In genomic region chr10:21242471-21243231, GRCm38 (mm10) we compare ENCODE assay signal across 22 mouse cellular contexts. TPM values are rescaled to one million over a fixed set of nuclear protein-coding genes. Genes with fewer than 3 reads are reported as not detected.
DNase-seq lines count a peak whose midpoint lies in the region; ATAC-seq and TF ChIP-seq lines count a peak whose summit lies in the region.
"Had no signal": no experiment of that assay in that cellular context is flagged by ENCODE, and none has a peak within 500 bp of the region (broad histone marks: within the 10 kb centered on the region; RNA-seq: fewer than 3 reads in every experiment).

No protein-coding gene starts in this region.

- no peaks in the 10 kb centered on the region for H3K27me3 ChIP-seq in liver, embryonic 11.5 days (replicated peaks; ENCODE audit: control insufficient read depth, insufficient read depth, low read length)
- H3K27me3 ChIP-seq in liver, embryonic 12.5 days (replicated peaks) = no peaks in the 10 kb centered on the region
- no peaks in the 10 kb centered on the region for H3K27me3 ChIP-seq in liver, embryonic 15.5 days
- no peaks in the 10 kb centered on the region for H3K27me3 ChIP-seq in lung, postnatal 0 days (replicated peaks; ENCODE audit: insufficient read depth, low read length)
- H3K27me3 ChIP-seq: forebrain, embryonic 13.5 days; heart, embryonic 13.5 days; hindbrain, embryonic 12.5 days; hindbrain, embryonic 15.5 days had no signal

- no peaks in the 10 kb centered on the region for H3K36me3 ChIP-seq in liver, embryonic 11.5 days (ENCODE audit: control insufficient read depth, insufficient read depth, low read length)
- no peaks in the 10 kb centered on the region for H3K36me3 ChIP-seq in liver, embryonic 12.5 days
- H3K36me3 ChIP-seq in liver, embryonic 15.5 days (replicated peaks) = no peaks in the 10 kb centered on the region
- H3K36me3 ChIP-seq in lung, postnatal 0 days (ENCODE audit: insufficient read depth, low read length) = no peaks in the 10 kb centered on the region
- H3K36me3 ChIP-seq: forebrain, embryonic 10.5 days; heart, embryonic 10.5 days; heart, embryonic 13.5 days; hindbrain, embryonic 12.5 days; hindbrain, embryonic 15.5 days had no signal

- H3K9ac ChIP-seq in liver, embryonic 11.5 days (ENCODE audit: low read depth, low read length) = no peak overlapping the region
- H3K9ac ChIP-seq in liver, embryonic 12.5 days = no peak overlapping the region
- H3K9ac ChIP-seq in liver, embryonic 15.5 days = no peak overlapping the region
- no peak overlapping the region for H3K9ac ChIP-seq in lung, postnatal 0 days (replicated peaks; ENCODE audit: low read depth)
- H3K9ac ChIP-seq: forebrain, embryonic 13.5 days; heart, embryonic 13.5 days; hindbrain, embryonic 12.5 days; hindbrain, embryonic 15.5 days had no signal

- no peak overlapping the region for H3K4me3 ChIP-seq in liver, embryonic 11.5 days (ENCODE audit: low read depth, low read length)
- H3K4me3 ChIP-seq in liver, embryonic 12.5 days = no peak overlapping the region
- H3K4me3 ChIP-seq in liver, embryonic 15.5 days (replicated peaks) = no peak overlapping the region
- H3K4me3 ChIP-seq in lung, postnatal 0 days (ENCODE audit: low read depth, low read length) = no peak overlapping the region
- H3K4me3 ChIP-seq: forebrain, embryonic 10.5 days; forebrain, embryonic 13.5 days; heart, adult 2 months; heart, embryonic 10.5 days; heart, embryonic 13.5 days; hindbrain, embryonic 12.5 days; hindbrain, embryonic 15.5 days had no signal

- 81% methylated on average over 16 of the region's 16 CpGs for WGBS in liver, embryonic 11.5 days
- 78% methylated on average over 16 of the region's 16 CpGs for WGBS in liver, embryonic 12.5 days (ENCODE audit: insufficient replicate concordance)
- WGBS in liver, embryonic 15.5 days (ENCODE audit: insufficient replicate concordance) = 75% methylated on average over 16 of the region's 16 CpGs
- 81% methylated on average over 16 of the region's 16 CpGs for WGBS in lung, postnatal 0 days

- TF ChIP-seq EP300 in lung, postnatal 0 days (IDR thresholded peaks at IDR 0.05) = no peak

- peaks cover 18% of the 10 kb centered on the region; the same call in 1 of the 2 replicates for H3K4me1 ChIP-seq in liver, embryonic 11.5 days (replicated peaks; ENCODE audit: control insufficient read depth, insufficient read depth, low read length)
- H3K4me1 ChIP-seq in liver, embryonic 12.5 days = peaks cover 69% of the 10 kb centered on the region
- peaks cover 52% of the 10 kb centered on the region for H3K4me1 ChIP-seq in liver, embryonic 15.5 days (replicated peaks)
- no peaks in the 10 kb centered on the region for H3K4me1 ChIP-seq in lung, postnatal 0 days (ENCODE audit: insufficient read depth, low read depth, low read length)
- H3K4me1 ChIP-seq: forebrain, embryonic 10.5 days; forebrain, embryonic 13.5 days; heart, embryonic 10.5 days; heart, embryonic 13.5 days; hindbrain, embryonic 12.5 days; hindbrain, embryonic 15.5 days had no signal

- peak overlapping the region; percentile 65 for H3K27ac ChIP-seq in liver, embryonic 11.5 days (ENCODE audit: low read depth, low read length)
- peak overlapping the region; percentile 87 for H3K27ac ChIP-seq in liver, embryonic 12.5 days
- peak overlapping the region; percentile 87 for H3K27ac ChIP-seq in liver, embryonic 15.5 days (replicated peaks)
- H3K27ac ChIP-seq in lung, postnatal 0 days (ENCODE audit: low read length) = no peak overlapping the region
- H3K27ac ChIP-seq: forebrain, embryonic 10.5 days; forebrain, embryonic 13.5 days; heart, adult 2 months; heart, embryonic 10.5 days; heart, embryonic 13.5 days; hindbrain, embryonic 12.5 days; hindbrain, embryonic 15.5 days had no signal

- peak overlapping the region; percentile 13 for H3K4me2 ChIP-seq in liver, embryonic 11.5 days
- peak overlapping the region; percentile 53 for H3K4me2 ChIP-seq in liver, embryonic 12.5 days
- H3K4me2 ChIP-seq in liver, embryonic 15.5 days = peak overlapping the region; percentile 47; the same call in 1 of the 2 replicates
- no peak overlapping the region for H3K4me2 ChIP-seq in lung, postnatal 0 days (replicated peaks; ENCODE audit: low read depth, low read length)
- H3K4me2 ChIP-seq: forebrain, embryonic 13.5 days; heart, embryonic 13.5 days; hindbrain, embryonic 12.5 days; hindbrain, embryonic 15.5 days had no signal

- no peak for DNase-seq in liver, embryonic 11.5 days (ENCODE audit: low spot score)
- DNase-seq in liver = no peak
- no peak for DNase-seq in spleen, postnatal 36 days (ENCODE audit: low spot score in 2 of 2)
- no peak for DNase-seq in lung, postnatal 0 days (ENCODE audit: low spot score)
- DNase-seq in gastrocnemius, postnatal 10 days = no peak
- DNase-seq: adrenal gland, adult 2 months; adrenal gland, postnatal 25 days; cerebellum, adult 11-12 months; cerebellum, adult 8-10 months; cerebellum, postnatal 10 days; gastrocnemius, postnatal 25 days; heart, adult 2 months had no signal

- ATAC-seq in liver, embryonic 11.5 days (replicated peaks; ENCODE audit: low FRiP score) = no peak
- no peak for ATAC-seq in liver, embryonic 12.5 days
- no peak for ATAC-seq in liver, embryonic 15.5 days (ENCODE audit: insufficient read depth)
- 0 out of 2 replicates have a peak, but pooled peaks have one; percentile 7 for ATAC-seq in megakaryocyte-erythroid progenitor cell, adult 5-6 weeks (replicated peaks; ENCODE audit: low FRiP score, low TSS enrichment, poor library complexity, severe bottlenecking)
- no peak for ATAC-seq in lung, postnatal 0 days
- ATAC-seq: forebrain, embryonic 13.5 days; forebrain, embryonic 16.5 days had no signal

- H3K9me3 ChIP-seq in liver, embryonic 11.5 days (ENCODE audit: control insufficient read depth, low read length) = no peaks in the 10 kb centered on the region
- H3K9me3 ChIP-seq in liver, embryonic 12.5 days (replicated peaks) = no peaks in the 10 kb centered on the region
- H3K9me3 ChIP-seq in liver, embryonic 15.5 days (replicated peaks) = no peaks in the 10 kb centered on the region
- H3K9me3 ChIP-seq in lung, postnatal 0 days (ENCODE audit: low read length) = no peaks in the 10 kb centered on the region
- H3K9me3 ChIP-seq: forebrain, embryonic 10.5 days; forebrain, embryonic 13.5 days; heart, embryonic 10.5 days; heart, embryonic 13.5 days; hindbrain, embryonic 12.5 days; hindbrain, embryonic 15.5 days had no signal

- no peak for TF ChIP-seq CTCF in lung, postnatal 0 days (IDR thresholded peaks at IDR 0.05)

RNA-seq across cellular contexts. Expression of gene Hbs1l, which starts 53.1 kb away (rescaled TPM):
- 107 and 127 TPM in 2 replicates for polyA plus RNA-seq in liver, embryonic 11.5 days (2014; fragmentation: Nextera tagmentation; extraction: Ambion mirVana)
- 89.2 and 89.3 TPM in 2 replicates for polyA plus RNA-seq in liver, embryonic 12.5 days (2016; fragmentation: Nextera tagmentation; extraction: Ambion mirVana)
- polyA plus RNA-seq in liver, embryonic 15.5 days (2015; fragmentation: Nextera tagmentation; extraction: Ambion mirVana) = 56.8 and 56.9 TPM in 2 replicates
- total RNA-seq in megakaryocyte-erythroid progenitor cell, adult 5-6 weeks (2014; fragmentation: Nextera tagmentation) = 81.6 and 95.5 TPM in 2 replicates
- total RNA-seq in megakaryocyte-erythroid progenitor cell, adult 5-6 weeks (2017) = 106 and 108 TPM in 2 replicates
- polyA plus RNA-seq in lung, postnatal 0 days (2015; fragmentation: Nextera tagmentation; extraction: Ambion mirVana) = 42.2 and 45.1 TPM in 2 replicates
- 10 to 100 TPM; 57.0 to 57.7 TPM for total RNA-seq in gastrocnemius, postnatal 10 days (2021)
